Mouse (Mus musculus) heart, embryonic 11.5 days (tissue): Measurements from ENCODE around the gene Myof. TPM values are rescaled to one million over a fixed set of nuclear protein-coding genes. Genes with fewer than 3 reads are reported as not detected.

Source experiments
- ATAC-seq: fragments of 200-750 bp; cut with Nextera tagmentation; replicated peaks from 2 replicates; pipeline ENCODE4 v1.8.0; 2017; ENCODE audit warnings: moderate library complexity; ENCODE audit not compliant: insufficient number of reproducible peaks, low FRiP score, low TSS enrichment
- H3K27ac ChIP-seq: fragments of 300-500 bp; sonication (generic); 2 replicates; pipeline ENCODE4 v1.5.1; 2014; ENCODE audit warnings: mild to moderate bottlenecking, low read depth, low read length
- H3K27me3 ChIP-seq: fragments of 300-500 bp; sonication (generic); 2 replicates; pipeline ENCODE4 v1.6.1; 2014; ENCODE audit warnings: mild to moderate bottlenecking, low read length, mixed read lengths; ENCODE audit not compliant: control insufficient read depth, insufficient read depth
- H3K36me3 ChIP-seq: fragments of 300-500 bp; sonication (generic); 2 replicates; pipeline ENCODE4 v1.6.1; 2014; ENCODE audit warnings: mild to moderate bottlenecking, low read length, moderate library complexity, mixed read lengths; ENCODE audit not compliant: control insufficient read depth, insufficient read depth
- H3K4me1 ChIP-seq: fragments of 300-500 bp; sonication (generic); 2 replicates; pipeline ENCODE4 v1.6.1; 2014; ENCODE audit warnings: low read length; ENCODE audit not compliant: control insufficient read depth, insufficient read depth
- H3K4me2 ChIP-seq: fragments of 300-500 bp; sonication (generic); 2 replicates; pipeline ENCODE4 v1.6.1; 2014; ENCODE audit warnings: mild to moderate bottlenecking, moderate library complexity
- H3K4me3 ChIP-seq: fragments of 300-500 bp; sonication (generic); 2 replicates; pipeline ENCODE4 v1.5.1; 2014; ENCODE audit warnings: low read depth, low read length
- H3K9ac ChIP-seq: fragments of 300-500 bp; sonication (generic); 2 replicates; pipeline ENCODE4 v1.6.1; 2014; ENCODE audit warnings: mild to moderate bottlenecking, low read depth, low read length, moderate library complexity
- H3K9me3 ChIP-seq: fragments of 300-500 bp; sonication (generic); replicated peaks from 2 replicates; pipeline ENCODE4 v1.6.1; 2016; ENCODE audit warnings: low read length; ENCODE audit not compliant: control insufficient read depth
- WGBS: fragments of 180-500 bp; shearing (Covaris S2); extraction: QIAGEN DNeasy Blood & Tissue Kit; methylation state at CpG from one replicate; pipeline ENCODE4 v1.1.7; 2014; ENCODE audit not compliant: insufficient replicate concordance; 5-methylcytosine and 5-hydroxymethylcytosine counted together
- polyA plus RNA-seq: library from polyadenylated mRNA; unstranded; fragments of >200 nt; fragmentation: Nextera tagmentation; extraction: Ambion mirVana; gene quantifications from 2 replicates; pipeline ENCODE4 v1.2.1, GENCODE M21; 2014

Myof gene
- polyA plus RNA-seq, 1 experiment from 2014 or later = 7.4 TPM

- no peak overlapping the region for H3K4me3 ChIP-seq
- no peak overlapping the region for H3K4me2 ChIP-seq
- H3K36me3 ChIP-seq = no peaks in the 10 kb centered on the region
- ATAC-seq = no peak
- H3K9ac ChIP-seq = no peak overlapping the region
- 30% methylated on average over 7 of the region's 7 CpGs for WGBS
- no peaks in the 10 kb centered on the region for H3K9me3 ChIP-seq
- H3K27ac ChIP-seq = no peak overlapping the region
- no peaks in the 10 kb centered on the region for H3K27me3 ChIP-seq
- peaks cover 9% of the 10 kb centered on the region; the same call in 1 of the 2 replicates for H3K4me1 ChIP-seq
Observed at GRCm38 (mm10) chr19:37858406-37859081, 184.8 kb downstream of the Myof start.

DNA sequence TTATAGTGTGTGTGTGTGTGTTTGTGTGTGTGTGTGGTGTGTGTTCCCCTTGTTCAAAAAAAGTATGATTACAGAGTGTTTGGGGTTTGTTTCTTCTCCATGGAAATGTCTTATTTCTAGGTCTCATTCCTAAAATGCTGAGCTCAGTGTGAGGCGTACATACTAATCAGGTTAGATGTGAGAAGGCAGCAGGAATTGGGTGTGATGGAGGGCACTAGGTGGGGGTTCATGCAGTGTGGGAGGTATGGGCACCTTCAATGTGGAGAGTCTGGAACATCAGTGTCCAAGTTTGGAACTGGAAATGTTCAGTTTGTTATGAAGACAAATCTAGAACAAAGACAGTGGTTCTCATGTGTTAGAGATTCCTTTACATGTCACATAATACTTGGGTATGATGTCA is 191.3 kb downstream of the Myof start:
- Histone ChIP-seq H3K36me3 (no peaks in the 10 kb centered on the region), H3K27me3 (no peaks in the 10 kb centered on the region), H3K4me2 (no peak overlapping the region)

GRCm38 (mm10) chr19:37851590-37852038 is 191.8 kb downstream of the Myof start:
- ATAC-seq = no peak
- H3K27me3 ChIP-seq = no peaks in the 10 kb centered on the region
- no peak overlapping the region for H3K27ac ChIP-seq
- H3K4me1 ChIP-seq = no peaks in the 10 kb centered on the region
- no peak overlapping the region for H3K9ac ChIP-seq
- no peaks in the 10 kb centered on the region for H3K9me3 ChIP-seq
- no peaks in the 10 kb centered on the region for H3K36me3 ChIP-seq
- WGBS = 62% methylated on average over 9 of the region's 9 CpGs
- no peak overlapping the region for H3K4me2 ChIP-seq
- no peak overlapping the region for H3K4me3 ChIP-seq

More for the DNA sequence above, 191.3 kb downstream of the Myof start:
- Histone ChIP-seq H3K9me3 (no peaks in the 10 kb centered on the region), H3K4me3 (no peak overlapping the region), H3K9ac (no peak overlapping the region), H3K27ac (no peak overlapping the region), H3K4me1 (no peaks in the 10 kb centered on the region)
- 73% methylated on average over 1 of the region's 1 CpGs for WGBS
- no peak for ATAC-seq

Other genes with a start within 250 kb of the Myof start
- 28.1 and 30.5 TPM in 2 replicates for gene Cep55, start 11.4 kb upstream of the Myof start, polyA plus RNA-seq
- gene Ffar4, start 53.5 kb upstream of the Myof start, polyA plus RNA-seq = 0.15 TPM in 1 of 2 replicates, not detected in the other
- 8.8 and 33.6 TPM in 2 replicates for gene Rbp4, start 81.7 kb upstream of the Myof start, polyA plus RNA-seq
- gene Pde6c, start 89.2 kb upstream of the Myof start, polyA plus RNA-seq = 0.06 TPM in 1 of 2 replicates, not detected in the other
- 27.6 and 32.1 TPM in 2 replicates for gene Fra10ac1, start 180.6 kb upstream of the Myof start, polyA plus RNA-seq
- 0.31 and 0.84 TPM in 2 replicates for gene Lgi1, start 221.0 kb upstream of the Myof start, polyA plus RNA-seq